Mouse (Mus musculus): ENCODE measurements around the gene Nrm.

Nrm gene

DNA sequence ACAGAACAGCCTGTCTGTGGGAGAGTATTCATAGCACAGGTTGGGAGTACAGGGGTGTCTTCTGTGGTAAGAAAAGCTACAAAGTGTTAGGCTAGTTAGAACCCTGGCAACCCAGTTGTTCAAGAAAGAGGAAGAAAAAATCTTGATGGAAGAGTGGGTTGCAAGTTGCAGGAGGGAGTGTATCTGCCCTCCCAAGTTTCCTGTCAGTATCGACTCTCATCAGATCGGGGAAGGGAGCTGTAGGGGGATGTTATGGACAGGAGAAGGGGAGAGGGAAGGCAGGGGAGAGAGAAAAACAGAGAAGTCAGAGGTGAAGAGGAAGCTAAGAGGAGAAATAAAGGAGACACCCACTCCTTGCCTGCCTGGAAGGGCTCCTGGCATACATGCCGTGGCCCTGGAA is 39.5 kb downstream of the Nrm start:
- in situ Hi-C loops (cut with MboI, MseI): no loop called here

DNA sequence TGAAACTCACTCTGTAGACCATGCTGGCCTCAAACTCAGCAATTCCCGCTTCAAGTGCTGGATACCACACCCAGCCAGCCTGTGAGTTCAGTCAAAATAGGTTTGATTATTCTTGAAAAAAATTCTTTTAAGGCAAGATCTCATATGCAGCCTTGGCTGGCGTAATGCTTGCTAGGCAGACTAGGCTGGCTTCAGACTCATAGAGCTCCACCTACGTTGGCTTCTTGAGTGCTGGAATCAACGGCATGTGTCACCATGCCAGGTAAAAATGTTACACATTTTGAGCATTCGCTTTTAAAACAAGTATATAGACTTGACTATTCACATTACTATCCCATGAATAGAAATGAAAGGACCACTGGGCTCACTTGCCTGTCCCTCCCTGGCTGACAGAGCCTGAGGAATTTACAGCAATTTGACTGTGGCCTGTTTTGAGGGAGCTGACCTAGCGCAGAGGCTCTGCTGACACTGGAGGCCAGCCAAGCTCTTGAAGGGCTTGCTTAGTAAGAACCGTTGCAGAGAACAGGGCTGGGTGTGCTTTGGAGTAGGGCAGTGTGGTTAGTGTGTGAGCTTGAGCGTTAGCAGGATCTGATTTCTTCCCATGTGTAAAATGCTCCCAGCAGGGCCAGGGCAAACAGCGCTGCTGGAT is 42.3 kb downstream of the Nrm start:
- in situ Hi-C loops (cut with MboI, MseI): no loop called here

DNA sequence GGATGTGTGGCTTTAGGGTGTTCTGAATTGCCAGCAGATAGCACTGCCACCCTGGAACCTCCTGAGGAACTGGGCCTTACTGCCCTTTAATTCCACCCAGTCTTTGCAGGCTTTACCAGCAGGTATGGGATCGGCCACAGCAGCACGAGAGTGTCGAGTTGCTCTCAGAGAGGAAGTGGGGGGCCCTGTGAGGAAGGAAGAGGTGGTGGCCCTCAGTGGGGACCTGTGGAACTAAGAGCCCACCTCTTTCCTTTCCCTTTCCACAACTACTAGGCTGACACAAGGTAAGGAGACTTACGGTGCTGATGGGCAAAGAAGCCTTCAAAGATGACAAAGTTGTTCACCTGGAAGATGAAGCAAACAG is 42.9 kb downstream of the Nrm start:
- in situ Hi-C loops (cut with MboI, MseI): no loop called here

DNA sequence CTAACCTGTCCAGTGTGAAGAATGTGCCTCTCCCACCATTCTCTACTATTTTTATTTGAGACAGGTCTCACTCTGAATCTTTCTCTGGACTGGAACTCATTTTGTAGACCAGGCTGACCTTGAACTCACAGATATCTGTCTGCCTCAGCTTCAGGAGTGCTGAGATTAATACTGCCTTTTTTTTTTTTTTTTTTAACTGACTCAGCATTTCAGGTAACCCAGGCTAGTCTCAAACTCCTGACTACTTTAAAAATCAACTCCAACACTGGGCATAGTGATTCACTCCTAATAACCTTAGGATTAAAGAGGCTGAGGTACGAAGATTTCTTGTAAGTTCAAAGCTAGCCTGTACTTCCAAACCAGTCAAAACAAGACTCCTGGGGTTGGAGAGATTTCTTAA is 44.5 kb downstream of the Nrm start:
- in situ Hi-C loops (cut with MboI, MseI): loop anchor here (5.0 kb wide), 2 partner anchors 38 to 68 kb away; partner anchors contain the start of genes Ppp1r18 and Tubb5

GRCm38 (mm10) chr17:35907609-35908008 is 46.5 kb downstream of the Nrm start:
- in situ Hi-C loops (cut with MboI, MseI): loop anchor here (5.0 kb wide), 2 partner anchors 40 to 70 kb away; partner anchors contain the start of genes Ppp1r18 and Tubb5

DNA sequence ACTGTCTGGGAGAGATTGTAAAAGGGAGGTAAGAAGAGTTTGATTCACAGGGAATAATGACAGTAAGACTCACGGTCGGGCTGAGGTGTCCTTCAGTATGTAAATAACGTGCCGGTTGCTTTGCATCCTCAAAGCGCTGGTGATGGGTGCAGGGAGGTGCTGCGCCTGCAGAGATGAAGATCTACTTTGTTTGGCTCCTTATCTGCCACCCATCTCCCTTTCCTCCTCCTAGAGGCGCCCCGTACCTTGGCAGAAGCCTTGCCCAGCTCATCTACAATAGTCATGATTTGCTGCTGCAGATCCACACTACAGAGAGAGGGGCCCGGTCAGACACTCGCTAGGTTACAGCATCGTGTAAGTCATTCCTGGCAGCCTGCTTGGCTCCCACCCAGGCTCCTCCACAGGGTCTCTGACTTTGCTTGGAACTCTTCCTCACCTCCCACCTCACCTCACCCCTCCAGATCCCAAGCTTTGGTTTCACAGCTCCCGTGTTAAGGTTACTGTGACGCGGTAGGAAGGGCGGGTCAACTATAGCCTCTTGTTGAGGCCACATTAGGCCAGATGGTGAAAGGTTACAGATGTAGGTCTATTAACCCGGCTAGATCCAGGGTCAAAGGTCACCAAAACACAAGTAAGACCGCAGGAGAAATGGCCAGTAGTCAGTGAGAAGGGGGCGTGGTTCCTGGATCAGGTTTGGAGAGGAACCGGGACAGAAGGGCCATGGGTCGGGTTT is 48.2 kb downstream of the Nrm start:
- in situ Hi-C loops (cut with MboI, MseI): loop anchor here (5.0 kb wide), 2 partner anchors 42 to 72 kb away; partner anchors contain the start of genes Ppp1r18 and Tubb5

DNA sequence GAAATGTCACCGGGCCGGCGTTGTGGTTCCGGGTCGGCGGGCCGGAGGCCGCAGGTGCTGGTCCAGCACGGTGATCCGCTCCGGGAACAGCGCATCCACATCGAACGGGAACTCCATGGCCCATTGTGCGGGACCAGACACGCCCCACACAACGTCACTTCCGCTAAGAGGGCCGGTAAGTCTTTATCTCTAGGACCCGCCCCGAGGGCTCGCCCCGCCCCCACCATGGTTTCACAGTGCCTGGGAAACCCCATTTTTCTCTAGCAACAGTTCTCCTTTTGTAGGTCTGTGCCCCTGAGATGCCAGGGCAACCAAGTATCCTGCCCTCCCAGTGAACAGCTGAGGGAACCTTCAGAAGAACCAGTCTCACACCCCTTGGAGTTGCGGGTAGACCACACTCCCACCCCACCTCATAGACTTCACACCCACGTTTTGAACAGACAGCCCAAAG is 48.8 kb downstream of the Nrm start, which contains the start of gene Atat1:
Atat1 (minus strand) TSS at position 157 of the 451 bp plus-strand sequence.
- in situ Hi-C loops (cut with MboI, MseI): loop anchor here (5.0 kb wide), 2 partner anchors 43 to 73 kb away; partner anchors contain the start of genes Ppp1r18 and Tubb5

DNA sequence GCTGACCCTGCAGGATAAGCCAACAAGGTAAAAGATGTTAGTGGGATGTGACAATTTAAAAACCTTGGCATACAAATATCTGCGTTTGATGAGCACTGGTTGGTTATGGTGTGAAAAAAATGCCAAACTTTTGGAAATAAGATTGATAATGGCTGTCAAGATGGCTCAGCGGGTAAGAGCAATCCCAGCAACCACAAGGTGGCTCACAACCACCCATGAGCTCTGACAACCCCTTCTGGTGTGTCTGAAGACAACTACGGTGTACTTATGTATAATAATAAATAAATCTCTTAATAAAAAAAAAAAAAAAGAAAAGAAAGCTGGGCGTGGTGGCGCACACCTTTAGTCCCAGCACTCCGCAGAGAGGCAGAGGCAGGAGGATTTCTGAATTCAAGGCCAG is 53.9 kb downstream of the Nrm start:
- in situ Hi-C loops (cut with MboI, MseI): no loop called here

Data from regulatory T cell (primary cell).